Comparison of ENCODE assay signal across 30 mouse cellular contexts in the genomic region with DNA sequence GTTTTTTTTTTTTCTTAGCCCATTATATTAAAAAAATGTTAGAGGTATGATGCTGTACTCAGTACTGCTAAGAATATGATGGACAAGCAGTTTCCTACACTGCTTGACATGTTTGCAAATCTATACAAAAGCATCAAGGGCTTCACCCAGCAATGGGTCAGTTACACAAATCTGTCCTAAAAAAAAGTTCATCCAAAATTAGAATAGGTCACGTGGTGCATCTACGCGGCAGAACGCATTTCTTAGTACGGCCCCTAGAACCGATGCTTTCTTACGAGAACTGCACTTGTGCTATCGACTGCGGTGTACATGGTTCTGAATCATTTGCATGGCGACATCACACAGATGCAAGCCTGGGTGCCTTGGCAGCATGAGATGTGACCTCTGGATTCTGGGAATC.
"Had no signal": no experiment of that assay in that cellular context is flagged by ENCODE, and none has a peak within 500 bp of the region (broad histone marks: within the 10 kb centered on the region; RNA-seq: fewer than 3 reads in every experiment).

No protein-coding gene starts in this region.

- H3K4me3 ChIP-seq: left cerebral cortex, adult 2 months; limb, embryonic 10.5 days; limb, embryonic 12.5 days; limb, embryonic 13.5 days; limb, embryonic 15.5 days; liver, embryonic 12.5 days; liver, embryonic 13.5 days; liver, embryonic 15.5 days; lung, embryonic 15.5 days; megakaryocyte, embryonic 14.5 days; midbrain, embryonic 10.5 days; midbrain, embryonic 12.5 days; midbrain, embryonic 13.5 days; midbrain, embryonic 15.5 days; myocyte; neural tube, embryonic 12.5 days had no signal

- H3K27me3 ChIP-seq: limb, embryonic 12.5 days; limb, embryonic 13.5 days; limb, embryonic 15.5 days; liver, embryonic 12.5 days; liver, embryonic 13.5 days; lung, embryonic 15.5 days; midbrain, embryonic 12.5 days; midbrain, embryonic 13.5 days; midbrain, embryonic 15.5 days; neural tube, embryonic 12.5 days had no signal

- H3K27ac ChIP-seq: left cerebral cortex, adult 2 months; limb, embryonic 10.5 days; limb, embryonic 12.5 days; limb, embryonic 13.5 days; limb, embryonic 15.5 days; liver, embryonic 12.5 days; liver, embryonic 13.5 days; liver, embryonic 14.5 days; liver, embryonic 15.5 days; lung, embryonic 15.5 days; macrophage; midbrain, embryonic 10.5 days; midbrain, embryonic 12.5 days; midbrain, embryonic 13.5 days; neural tube, embryonic 12.5 days had no signal

- H3K36me3 ChIP-seq: liver, embryonic 12.5 days; liver, embryonic 13.5 days; liver, embryonic 15.5 days; midbrain, embryonic 10.5 days; midbrain, embryonic 12.5 days; midbrain, embryonic 13.5 days; midbrain, embryonic 15.5 days; neural tube, embryonic 12.5 days had no signal

- DNase-seq: left cerebral cortex, postnatal 4 days; liver; liver, embryonic 13.5 days; liver, postnatal 0 days; lung, adult 18-20 months; lung, adult 2 months; lung, embryonic 14.5 days; lung, postnatal 10 days; lung, postnatal 36 days; lung, postnatal 4 days had no signal

- H3K9ac ChIP-seq: limb, embryonic 12.5 days; limb, embryonic 13.5 days; limb, embryonic 15.5 days; liver, embryonic 12.5 days; liver, embryonic 13.5 days; liver, embryonic 14.5 days; liver, embryonic 15.5 days; liver, postnatal 0 days; lung, embryonic 14.5 days; lung, embryonic 15.5 days; midbrain, embryonic 12.5 days; midbrain, embryonic 13.5 days; midbrain, embryonic 15.5 days; neural tube, embryonic 12.5 days had no signal

- H3K4me2 ChIP-seq: limb, embryonic 12.5 days; limb, embryonic 13.5 days; limb, embryonic 15.5 days; liver, embryonic 11.5 days; liver, embryonic 12.5 days; liver, embryonic 13.5 days; liver, embryonic 15.5 days; lung, embryonic 14.5 days; lung, embryonic 15.5 days; midbrain, embryonic 11.5 days; midbrain, embryonic 12.5 days; midbrain, embryonic 13.5 days; midbrain, embryonic 15.5 days; neural tube, embryonic 12.5 days had no signal

- H3K9me3 ChIP-seq: limb, embryonic 10.5 days; limb, embryonic 12.5 days; limb, embryonic 13.5 days; limb, embryonic 15.5 days; liver, embryonic 12.5 days; liver, embryonic 13.5 days; liver, embryonic 15.5 days; lung, embryonic 15.5 days; megakaryocyte, embryonic 14.5 days; midbrain, embryonic 10.5 days; midbrain, embryonic 12.5 days; midbrain, embryonic 13.5 days; midbrain, embryonic 15.5 days; neural tube, embryonic 12.5 days had no signal

- ATAC-seq: liver, embryonic 12.5 days; liver, postnatal 0 days; lung, postnatal 0 days; midbrain, embryonic 13.5 days; midbrain, embryonic 15.5 days had no signal

- H3K4me1 ChIP-seq: limb, embryonic 10.5 days; liver, embryonic 12.5 days; liver, embryonic 13.5 days; liver, embryonic 15.5 days; lung, embryonic 15.5 days; megakaryocyte, embryonic 14.5 days; midbrain, embryonic 10.5 days; midbrain, embryonic 12.5 days; midbrain, embryonic 13.5 days; neural tube, embryonic 12.5 days had no signal
